Mouse (Mus musculus) kidney, adult 9 months (tissue): ENCODE measurements around the gene Ica1.

Source experiments
- DNase-seq: peaks from one replicate; pipeline ENCODE4 v3.0.0; 2022

The Ica1 gene

DNA sequence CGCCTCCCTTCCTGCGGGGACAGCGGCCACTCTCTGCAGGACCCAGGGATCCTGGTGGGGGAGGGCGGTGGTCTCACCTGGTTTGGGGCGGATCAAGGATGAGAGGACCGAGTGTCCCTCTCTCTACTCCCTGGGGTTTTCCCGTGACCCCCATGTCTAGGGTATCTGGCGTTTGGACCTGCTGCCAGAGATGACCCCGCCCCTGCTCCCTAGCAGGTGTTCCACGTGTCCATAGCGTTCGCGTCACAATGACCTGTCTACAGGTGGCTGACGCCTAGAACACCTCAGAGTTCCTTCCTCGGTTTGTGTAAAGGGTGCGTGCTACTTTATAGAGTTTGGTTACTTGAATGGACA lies at the start of gene Ica1:
Gene Ica1, minus strand, starts transcription at position 193 of the 354 bp plus-strand sequence.
- DNase-seq: no peak

DNA sequence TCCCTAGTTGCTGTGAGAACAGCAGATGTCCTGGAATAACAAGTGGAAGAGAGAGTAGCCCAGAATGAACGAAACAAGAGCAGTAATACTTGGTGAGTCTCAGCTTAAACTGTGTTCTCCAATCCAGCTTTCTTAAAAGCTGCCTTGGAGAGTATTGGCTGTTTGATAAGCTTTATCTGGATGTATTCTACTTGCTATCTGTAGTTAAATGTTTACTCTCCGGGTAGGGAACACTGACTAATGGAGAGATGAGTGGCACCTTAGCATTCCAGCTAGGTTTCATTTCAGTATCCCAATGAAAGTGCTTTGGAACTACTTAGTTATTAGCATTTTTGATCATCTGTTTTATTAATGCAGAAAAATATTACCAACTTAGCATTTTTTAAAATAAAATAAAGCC lies 41.6 kb upstream of the Ica1 start:
- no peak for DNase-seq

GRCm38 (mm10) chr6:8814332-8815002 lies 36.2 kb upstream of the Ica1 start:
- DNase-seq: no peak

- DNase-seq: no peak
Observed at GRCm38 (mm10) chr6:8802561-8803150, 24.4 kb upstream of the Ica1 start.

GRCm38 (mm10) chr6:8792385-8792784 lies 14.1 kb upstream of the Ica1 start:
- DNase-seq: no peak

GRCm38 (mm10) chr6:8791781-8792180 lies 13.5 kb upstream of the Ica1 start:
- DNase-seq: no peak

GRCm38 (mm10) chr6:8780618-8781017 lies 2.3 kb upstream of the Ica1 start:
- no peak for DNase-seq

GRCm38 (mm10) chr6:8777411-8778295 lies 635 bp downstream of the Ica1 start:
- peak; percentile 59 for DNase-seq

GRCm38 (mm10) chr6:8771539-8771938 lies 6.7 kb downstream of the Ica1 start:
- DNase-seq: no peak

DNA sequence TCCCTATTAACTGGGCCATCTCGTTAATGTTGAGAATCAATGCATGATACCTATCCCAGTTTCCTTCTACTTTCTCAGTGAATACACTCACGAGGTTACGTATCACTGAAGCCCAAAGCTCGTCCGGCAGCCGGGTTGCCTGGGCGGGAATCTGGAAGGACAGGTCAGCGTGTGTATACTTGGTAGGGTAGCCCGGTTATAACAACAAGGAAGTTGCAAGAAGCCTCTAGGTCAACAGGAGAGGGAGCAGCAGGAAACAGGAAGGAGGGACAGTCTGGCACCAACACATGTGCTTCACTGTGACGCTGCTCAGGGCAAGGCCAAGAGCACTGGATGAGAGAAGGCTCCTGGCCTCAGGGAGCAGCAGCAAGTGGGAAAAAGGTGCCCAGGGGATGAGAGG lies 7.9 kb downstream of the Ica1 start:
- DNase-seq: peak; percentile 22

GRCm38 (mm10) chr6:8769803-8770202 lies 8.5 kb downstream of the Ica1 start:
- DNase-seq: no peak

GRCm38 (mm10) chr6:8766652-8767051 lies 11.6 kb downstream of the Ica1 start:
- DNase-seq: no peak

DNA sequence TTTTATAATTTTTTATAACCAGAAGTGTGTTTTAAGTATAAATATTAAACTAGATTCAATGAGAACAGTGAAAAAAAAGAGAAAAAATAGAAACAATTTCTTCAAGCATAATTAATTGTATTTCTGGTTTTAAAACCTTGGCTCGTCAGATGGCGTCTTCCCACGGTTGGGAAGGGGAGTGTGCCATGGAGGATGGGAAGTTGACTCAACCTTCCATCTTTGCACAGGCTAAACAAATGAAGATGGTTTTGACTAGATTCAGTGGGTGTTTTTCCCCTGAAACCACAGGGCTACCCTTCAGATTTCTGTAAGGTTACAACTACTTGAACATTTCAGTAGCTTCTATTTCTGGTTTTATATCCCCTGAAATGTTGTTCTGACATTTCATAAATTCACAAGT lies 12.5 kb downstream of the Ica1 start:
- no peak for DNase-seq

DNA sequence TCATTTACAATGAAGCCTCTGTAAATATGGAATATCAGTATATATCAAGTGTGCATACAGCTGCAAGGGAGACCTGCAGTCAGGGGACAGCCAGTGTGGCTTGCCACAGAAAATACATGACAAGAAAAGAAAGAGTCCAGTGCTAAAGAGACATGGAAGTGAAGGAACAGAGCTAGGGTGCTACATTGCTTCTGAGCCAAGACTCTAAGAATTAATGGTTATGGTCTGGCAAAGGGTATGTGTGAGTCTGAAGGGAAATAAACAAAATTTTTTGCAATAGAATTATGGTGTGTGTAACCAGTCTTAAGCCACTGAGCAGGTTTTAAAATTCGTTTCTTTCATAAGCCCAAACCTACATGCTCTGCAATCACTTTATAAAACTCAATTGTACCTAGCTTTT lies 13.2 kb downstream of the Ica1 start:
- DNase-seq: no peak

GRCm38 (mm10) chr6:8760708-8761294 lies 17.5 kb downstream of the Ica1 start:
- DNase-seq: no peak

DNA sequence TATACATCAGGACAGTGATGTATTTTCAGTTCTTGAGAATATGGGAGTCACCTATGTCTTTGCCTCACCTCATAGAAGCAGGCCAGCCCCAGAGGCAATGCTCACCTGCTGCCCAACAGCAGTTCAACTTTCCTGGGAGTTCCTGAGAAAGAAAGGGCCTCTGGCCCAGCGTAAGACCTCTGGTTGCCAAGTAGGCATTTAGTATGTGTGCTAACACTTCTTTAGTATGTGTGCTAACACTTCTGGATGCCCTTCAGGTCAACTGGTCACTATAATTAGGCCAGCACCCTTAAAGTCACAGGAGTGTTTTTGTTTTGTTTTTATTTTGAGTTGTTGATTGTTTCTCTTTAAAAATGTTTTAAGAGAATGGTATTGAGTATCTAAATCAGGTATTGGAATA lies 18.4 kb downstream of the Ica1 start:
- DNase-seq: no peak

- no peak for DNase-seq
Observed at GRCm38 (mm10) chr6:8755760-8756276, 22.5 kb downstream of the Ica1 start.

DNA sequence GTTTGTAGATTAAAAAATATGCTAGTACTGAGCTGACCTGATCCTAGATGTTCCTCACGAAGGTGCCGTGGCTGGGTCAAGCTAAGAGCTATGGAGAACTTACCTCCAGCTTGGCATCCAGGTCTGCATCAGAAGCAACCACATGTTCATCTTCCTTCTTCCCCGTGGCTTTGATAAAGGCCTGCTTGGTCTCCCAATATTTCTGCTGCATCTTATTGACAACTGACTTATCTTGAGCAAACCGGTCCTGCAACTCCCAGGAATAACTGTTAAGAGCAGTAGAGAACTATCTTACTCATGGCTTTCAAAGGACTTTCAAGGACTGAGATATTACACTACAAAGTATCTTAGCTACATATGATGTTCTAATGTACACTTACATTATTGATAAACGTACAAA lies 23.8 kb downstream of the Ica1 start:
- DNase-seq: no peak

GRCm38 (mm10) chr6:8753723-8754036 lies 24.6 kb downstream of the Ica1 start:
- no peak for DNase-seq

- peak; percentile 24 for DNase-seq
Observed at GRCm38 (mm10) chr6:8752984-8753722, 25.1 kb downstream of the Ica1 start.

GRCm38 (mm10) chr6:8744886-8745285 lies 33.4 kb downstream of the Ica1 start:
- DNase-seq: no peak

GRCm38 (mm10) chr6:8744273-8744785 lies 34.0 kb downstream of the Ica1 start:
- DNase-seq: peak; percentile 7

- DNase-seq: no peak
Observed at GRCm38 (mm10) chr6:8742449-8742848, 35.8 kb downstream of the Ica1 start.
